Mouse (Mus musculus): ENCODE measurements around the gene Ahdc1. TPM values are rescaled to one million over a fixed set of nuclear protein-coding genes. Genes with fewer than 3 reads are reported as not detected.
"Not testable (repeated sequence)": the region's sequence is repeated elsewhere in the genome, so short reads cannot be mapped to it uniquely, and the experiment has no call there.

Gene Ahdc1
- total RNA-seq, 2 experiments from 2014 or later = 41.1 to 48.7 TPM

DNA sequence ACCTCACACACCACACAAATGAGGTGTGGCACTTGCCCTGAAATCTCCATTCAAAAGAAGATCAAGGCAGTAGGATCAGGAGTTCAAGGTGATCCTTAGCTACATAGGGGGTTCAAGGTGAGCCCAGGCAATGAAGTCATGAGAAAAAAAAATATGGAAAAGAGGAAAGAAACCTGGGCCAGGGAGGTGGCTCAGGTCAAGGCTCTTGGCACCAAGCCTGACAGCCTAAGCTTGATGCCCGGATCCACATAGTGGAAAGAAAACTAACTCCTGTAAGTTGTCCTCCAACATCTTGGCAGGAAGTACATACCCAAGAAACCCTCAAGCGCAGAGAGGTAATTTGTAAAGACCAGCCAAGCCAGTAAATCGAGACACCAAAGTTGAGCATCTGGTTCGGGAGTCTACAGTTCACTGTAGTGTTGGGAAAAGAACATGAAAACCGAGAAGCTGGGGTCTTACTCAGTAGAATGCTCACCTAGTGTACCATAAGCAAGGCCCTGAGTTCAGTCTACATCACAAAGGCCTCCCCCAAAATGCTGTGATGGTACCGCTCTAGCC, 71.2 kb downstream of the Ahdc1 start:
- DNase-seq = no peak

DNA sequence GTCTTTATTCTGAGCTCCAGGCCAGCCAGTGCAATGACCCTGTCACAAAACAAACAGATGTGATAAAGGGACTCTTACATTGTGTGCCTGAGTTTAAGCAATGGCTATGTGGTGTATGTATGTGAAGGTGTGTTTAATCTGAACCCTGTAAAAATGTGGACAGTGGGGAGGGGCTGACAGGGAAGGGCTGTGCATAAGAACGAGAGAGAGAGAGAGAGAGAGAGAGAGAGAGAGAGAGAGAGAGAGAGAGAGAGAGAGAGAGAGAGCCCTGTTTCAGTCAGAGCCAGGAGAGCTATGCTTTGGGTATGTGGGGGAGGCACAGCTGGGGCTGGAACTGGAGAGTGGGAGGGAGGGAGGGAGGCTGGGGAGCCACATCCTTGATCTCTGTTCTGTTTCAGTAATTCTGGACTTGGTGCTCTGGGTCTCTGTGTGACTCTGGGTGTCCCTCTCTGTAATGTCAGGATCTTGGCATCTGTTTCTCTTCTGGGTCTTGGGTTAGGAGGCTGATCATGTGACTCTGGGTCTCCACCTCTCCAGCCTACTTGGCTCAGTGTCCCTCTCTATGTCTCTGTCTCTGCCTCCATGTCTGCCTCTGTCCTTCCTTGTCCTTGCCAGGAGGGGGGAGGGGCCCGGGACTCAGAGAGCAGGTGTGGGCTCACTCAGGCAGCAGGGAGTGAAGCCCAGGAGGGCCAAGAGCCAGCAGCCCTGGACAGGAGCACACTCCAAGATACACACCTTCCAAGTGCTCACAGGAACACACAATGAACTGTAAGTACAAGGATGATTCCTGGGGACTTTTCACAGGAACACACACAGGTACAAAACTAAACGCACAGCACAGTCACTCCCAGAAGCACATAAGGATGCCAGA, 73.2 kb downstream of the Ahdc1 start:
- peak; percentile 81 for DNase-seq

DNA sequence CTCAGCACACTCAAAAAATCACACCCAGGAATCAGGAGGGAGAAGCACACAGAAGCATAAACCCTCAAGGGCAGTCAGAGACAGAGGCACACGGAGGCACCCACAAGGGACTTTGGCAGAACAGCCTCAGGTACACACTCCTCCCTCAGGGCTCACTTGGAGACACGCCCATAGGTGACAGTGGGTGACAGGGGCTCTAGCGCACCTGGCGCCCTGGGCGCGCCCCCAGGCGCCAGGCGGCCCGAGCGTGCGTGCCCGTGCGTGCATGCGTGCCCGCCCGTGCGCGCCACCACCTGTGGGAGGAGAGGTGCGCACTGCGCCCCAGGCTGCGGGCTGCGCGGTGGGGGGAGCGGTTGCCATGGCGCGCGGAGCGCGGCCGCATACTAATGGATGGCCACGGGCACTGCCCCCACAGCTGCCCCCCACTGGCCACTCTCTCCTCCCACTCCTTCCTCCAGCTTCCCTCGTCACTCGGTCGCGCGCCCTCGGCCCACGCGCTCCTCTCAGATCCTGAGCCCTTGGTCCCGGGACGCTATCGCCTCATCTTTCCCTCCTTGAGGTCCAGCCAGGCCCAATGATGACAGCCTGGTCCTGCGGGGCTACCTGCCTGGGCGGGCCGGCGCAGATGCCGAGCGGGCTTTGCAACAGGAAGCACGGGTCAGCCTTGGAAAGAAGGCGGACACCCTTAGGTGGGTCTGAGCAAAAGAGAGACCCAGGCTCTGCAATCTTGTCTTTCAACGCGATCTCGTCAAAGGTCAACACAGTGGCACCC, 74.1 kb downstream of the Ahdc1 start:
- DNase-seq = peak; percentile 62

DNA sequence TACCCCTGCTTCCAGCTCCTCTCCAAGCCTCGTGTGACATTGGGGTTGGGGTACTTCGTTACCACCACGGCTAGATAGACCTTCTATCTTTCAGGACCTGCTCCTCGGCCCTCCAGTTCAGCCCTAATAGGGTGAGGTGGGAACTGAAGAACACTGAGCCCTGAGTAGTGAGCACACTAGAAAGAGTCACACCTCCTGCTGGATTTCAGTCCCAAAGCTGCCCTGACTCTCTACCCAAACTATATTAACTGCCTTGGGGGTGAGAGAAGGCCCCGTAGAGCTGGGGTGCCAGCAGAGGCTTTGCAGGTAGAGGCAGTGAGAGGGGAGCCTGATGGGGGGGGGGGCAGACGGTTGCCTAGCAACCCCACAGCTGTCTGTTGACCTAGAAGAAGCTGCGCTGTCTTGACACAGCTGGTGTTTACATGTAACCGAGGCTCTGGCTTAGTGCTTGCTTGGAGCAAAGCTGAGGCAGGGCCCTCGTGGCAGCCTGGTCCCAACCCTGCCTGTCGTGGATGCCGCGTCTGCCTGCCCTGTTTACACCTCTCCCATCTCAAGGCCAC, 74.8 kb downstream of the Ahdc1 start:
- DNase-seq = no peak

DNA sequence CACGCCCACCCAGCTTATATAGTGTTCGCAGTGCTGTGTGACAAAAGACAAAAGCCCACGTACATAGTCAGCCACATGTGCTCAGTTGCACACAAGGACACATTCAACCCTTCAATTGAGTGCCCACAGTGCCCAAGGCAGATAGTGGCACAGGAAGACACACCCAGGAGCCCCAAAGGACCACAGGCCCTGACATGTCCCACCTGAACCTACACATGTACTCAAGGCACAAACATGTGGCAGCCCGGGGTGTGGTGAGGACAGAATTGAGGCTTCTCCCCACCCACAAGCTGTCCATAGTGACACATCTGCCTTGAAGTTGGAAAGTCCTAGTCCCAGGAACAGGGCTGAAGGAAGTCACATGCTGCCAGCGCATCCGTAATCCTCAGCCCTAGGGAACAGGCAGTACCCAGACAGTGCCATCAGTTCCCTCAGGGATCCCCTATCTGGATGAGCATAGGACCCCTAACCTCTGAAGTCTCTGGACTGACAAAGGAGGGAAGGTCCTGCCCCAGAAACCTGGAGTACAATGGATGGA, 76.2 kb downstream of the Ahdc1 start:
- DNase-seq = no peak

DNA sequence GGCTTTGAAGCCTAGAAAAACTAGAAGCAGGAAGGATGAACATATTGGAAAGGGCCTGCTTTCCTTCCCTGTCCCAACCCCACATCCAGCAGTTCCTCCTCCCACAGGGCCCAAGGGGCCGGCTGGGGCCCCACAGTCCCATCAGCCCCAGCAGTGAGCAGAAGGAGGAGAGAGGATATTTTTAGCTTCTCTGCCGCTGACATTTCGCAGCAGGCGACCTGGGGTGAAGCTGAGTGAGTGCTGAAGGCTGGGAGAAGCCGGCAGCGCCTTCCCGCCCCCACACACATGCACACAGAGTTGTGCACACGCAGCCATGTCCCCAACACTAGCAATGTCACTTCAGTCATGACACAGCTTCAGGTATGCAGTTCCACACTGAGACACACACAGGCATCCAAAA, 76.8 kb downstream of the Ahdc1 start:
- peak; percentile 82 for DNase-seq

DNA sequence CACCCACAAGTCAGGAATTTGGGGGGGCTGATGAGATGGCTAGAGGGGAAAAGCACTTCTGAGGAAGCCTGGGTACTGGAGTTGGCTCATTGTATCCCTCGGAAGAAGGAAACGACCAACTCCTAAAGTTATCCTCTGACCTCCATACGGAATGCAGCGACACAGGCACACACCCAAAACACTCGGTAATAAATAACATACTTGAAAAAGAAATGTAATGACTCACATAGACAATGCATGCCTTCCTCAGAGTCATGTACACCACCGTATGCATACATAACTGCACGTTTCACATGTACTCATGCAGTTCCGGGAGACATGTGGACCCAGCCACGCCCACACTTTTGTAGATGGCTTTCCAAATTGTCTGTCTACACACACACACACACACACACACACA, 78.3 kb downstream of the Ahdc1 start:
- DNase-seq = no peak

DNA sequence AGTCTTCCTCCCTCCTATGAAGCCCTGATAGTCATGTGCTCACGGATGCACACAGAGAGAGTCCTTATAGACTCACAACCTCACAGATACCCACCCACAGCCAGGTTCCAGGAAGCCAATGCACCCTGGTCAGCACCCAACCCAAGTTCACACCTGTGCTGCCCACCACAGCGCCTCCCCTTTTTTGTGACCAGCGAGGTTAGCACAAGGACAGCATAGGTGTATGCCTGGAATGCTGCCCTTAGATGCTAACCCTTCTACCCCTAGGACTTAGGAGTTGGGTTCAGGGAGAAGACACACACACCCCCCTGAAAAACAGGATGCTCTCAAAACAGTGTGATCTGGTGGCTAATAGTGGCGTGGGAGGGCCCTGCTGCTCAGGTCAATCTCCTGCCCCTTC, 78.7 kb downstream of the Ahdc1 start:
- no peak for DNase-seq

DNA sequence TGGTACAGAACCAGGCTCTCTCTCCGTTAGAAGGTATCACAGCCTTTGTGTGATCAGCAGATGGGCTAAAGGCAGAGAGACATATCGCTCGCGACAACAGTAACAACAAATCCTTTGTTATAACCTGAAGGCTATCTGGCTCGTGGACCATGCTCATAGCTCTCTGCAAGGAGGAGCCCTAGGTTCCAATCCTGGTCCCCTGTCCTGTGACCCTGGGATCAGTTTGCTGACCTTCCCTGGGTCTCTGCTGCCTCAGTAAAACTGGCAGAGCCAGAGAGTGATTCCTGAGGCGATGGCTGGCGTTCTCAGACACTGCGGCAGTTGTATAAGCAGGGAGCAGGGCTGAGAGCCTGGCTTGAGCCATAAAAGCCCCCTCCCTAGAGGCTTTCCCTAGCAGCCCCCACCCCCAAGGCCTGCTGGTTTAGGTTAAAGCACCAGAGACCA, 79.2 kb downstream of the Ahdc1 start:
- no peak for DNase-seq

DNA sequence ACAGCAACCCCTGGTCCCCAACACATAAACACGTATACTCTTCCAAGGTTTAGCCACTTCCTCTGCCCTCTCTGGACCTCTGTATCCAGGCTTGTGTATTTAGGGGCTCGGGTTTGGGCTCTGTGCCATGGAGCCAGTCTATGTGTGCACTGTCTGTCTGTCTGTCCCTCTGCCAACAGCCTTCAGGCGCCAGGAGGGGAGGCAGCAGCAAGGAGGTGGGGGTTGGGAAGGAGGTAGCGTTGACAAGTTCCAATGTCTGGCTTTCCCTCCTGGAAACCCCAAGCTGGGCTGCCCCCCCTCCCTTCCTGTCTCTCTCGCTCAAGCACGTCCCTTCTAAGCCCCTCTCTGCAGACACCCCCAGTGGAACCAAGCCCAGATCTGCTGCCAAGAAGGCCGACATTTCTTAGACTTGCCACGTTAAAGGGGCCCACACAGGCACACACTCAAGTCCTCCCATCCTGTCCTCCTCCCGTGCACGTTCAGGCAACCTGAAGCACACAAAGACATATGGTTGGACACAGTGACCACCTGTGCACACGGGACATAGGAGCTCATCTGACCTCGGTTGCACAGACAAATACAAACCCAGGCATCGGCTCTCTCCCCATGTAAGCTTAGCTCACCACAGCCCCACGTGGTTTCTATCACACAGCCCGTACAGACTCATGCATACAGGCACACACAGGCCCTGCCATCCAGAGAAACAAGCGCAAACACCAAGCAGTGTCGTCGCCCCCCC, 79.8 kb downstream of the Ahdc1 start:
- DNase-seq = peak; percentile 73

DNA sequence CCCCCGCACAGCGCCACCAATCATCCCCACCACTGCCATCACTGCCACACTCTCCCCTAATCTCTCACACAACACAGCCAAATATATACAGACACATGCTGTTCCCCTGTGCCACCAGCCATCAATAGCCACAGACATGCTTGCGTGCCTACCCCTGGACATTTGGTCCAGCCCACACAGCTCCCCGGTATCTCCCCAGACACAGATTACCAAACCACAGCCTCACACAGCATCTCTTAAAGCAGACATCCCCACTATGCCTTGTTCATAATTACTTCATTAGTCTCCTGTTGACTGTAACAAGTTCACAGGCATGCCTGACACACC, 80.4 kb downstream of the Ahdc1 start:
- DNase-seq = no peak

DNA sequence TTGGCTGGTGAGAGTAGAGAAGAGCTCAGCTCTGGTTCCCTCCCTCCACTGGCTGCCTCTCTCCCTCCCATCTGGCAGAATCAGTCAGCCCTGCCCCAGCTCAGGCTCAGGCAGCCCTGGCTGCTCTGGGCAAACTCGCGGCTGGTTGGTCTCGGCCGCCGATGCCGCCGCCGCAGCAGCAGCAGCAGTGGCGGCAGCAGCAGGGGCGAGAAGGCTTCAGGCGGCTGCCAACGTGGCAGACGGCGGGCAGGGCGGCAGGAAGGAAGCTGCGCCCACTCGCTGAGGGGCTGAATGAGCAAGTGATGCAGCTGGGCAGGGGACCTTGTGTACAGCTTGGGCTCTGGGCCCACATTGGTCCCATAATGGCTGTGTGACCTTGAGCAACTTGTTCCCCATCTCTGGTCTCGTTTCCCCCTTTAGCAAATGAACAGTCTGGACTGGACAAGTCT, 81.4 kb downstream of the Ahdc1 start:
- DNase-seq = peak; percentile 72

DNA sequence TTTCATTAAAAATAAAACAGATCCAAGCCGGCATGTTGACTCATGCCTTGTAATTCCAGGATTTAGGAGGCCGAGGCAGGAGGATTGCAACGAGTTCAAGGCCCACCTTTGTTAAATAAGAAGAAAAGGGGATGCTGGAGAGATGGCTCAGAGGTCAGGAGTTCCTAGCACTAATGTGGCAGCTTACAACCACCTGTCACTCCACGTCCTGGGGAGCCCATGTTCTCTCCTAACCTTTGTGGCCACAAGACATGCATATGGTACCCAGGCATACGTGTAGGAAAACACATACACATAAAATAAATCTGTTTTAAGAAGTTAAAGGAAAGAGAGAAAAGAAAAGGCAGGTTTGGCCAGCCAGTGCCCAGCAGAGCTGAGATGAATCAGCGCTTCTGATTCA, 82.0 kb downstream of the Ahdc1 start:
- DNase-seq = no peak

DNA sequence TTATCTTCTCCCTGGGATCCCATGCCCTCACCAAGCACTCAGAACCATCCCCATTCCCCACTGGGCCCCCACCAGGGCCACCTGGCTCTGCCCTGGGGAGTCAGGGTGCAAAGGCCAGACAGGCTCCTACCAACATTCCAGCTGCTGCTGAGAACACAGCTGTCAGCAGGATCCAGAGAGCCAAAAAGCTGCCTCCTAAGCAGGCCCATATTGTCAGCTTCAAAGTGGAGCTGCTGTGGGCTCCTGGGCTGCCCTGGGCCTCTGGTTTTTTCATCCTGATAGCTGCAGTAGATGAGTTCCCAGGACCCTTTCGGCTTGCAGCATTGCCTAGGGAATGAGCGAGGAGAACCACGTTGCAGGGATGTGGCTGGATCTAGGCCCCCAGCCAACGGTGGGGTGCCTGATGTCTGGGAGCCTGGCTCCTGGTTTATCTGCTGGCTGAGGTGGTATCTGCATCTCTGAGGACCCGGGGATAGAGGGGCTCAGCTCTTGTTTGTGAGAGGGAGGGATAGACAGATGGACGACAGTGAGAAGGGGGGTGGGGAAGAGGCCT, 82.5 kb downstream of the Ahdc1 start:
- no peak for DNase-seq

DNA sequence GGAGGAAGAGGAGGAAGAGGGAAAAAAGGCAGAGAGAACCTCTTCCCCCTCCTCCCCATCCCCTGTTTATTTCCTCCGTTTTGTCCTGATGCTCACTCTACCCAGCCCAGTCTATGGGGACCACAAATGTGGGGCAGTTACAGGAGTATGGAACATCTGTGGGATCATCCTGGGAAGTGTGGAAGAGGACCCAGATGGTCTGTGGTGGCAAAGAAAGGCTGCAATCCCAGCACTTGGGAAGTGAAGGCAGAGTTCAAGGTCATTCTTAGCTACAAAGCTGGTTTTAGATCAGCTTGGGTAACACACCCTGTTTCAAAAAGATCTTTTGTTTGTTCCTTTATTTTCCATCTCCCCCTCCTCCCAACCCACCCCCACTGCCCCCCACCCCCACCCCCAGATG, 83.2 kb downstream of the Ahdc1 start:
- DNase-seq = no peak

DNA sequence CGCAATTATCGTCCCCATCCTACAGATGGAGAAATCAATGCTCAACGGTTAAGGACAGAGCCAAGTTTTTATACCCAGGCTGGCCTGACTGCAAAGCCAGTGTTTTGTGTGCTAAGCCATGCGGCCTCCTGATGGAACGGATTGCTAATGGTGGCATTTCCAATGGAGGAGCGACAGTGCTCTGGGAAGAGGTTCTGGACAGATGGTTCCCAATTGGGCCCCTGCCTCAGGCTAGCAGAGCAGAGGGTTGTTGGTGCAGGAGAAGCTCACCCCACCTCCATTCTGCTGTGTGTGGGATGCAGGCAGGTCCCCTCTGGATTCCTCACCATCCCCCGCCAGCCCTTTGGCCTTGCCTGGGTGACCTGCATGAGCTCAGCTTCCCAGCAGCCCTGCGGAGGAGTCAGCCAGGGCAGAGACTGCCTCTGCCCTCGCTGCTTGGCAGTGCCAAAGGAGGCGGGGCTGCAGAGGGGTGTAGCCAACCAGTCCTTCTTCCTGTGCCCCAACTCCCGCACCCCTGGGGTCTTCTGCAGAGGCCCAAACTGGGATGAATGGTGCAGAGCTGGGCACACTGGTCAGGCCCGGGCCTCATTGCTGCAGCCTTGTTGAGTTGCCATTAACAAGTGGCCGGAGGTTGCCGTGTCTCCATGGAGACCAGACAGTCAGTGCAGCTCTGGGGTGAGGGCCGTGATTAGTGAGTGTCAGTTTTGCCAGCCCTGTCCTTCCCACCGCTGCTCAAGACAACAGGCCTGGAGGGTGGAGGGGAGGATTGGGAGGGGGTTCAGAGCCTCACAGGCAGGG, 84.1 kb downstream of the Ahdc1 start:
- DNase-seq = peak; percentile 77

DNA sequence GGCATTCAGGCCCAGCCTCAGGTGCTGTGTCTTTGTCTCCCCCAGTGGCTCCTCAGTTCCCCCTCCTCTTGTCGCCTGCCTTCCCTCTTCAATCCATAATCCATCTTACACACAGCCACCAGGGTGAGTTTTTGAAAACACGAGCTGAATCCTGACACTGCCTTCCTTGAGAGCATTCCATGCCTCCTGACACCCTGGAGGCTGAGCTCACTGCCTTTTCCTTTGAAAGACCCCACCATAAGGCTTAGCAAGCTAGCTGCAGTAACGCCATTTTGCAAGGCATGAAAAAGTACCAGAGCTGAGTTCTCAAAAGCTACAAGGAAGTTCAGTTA, 84.6 kb downstream of the Ahdc1 start:
- DNase-seq = not testable (repeated sequence)

DNA sequence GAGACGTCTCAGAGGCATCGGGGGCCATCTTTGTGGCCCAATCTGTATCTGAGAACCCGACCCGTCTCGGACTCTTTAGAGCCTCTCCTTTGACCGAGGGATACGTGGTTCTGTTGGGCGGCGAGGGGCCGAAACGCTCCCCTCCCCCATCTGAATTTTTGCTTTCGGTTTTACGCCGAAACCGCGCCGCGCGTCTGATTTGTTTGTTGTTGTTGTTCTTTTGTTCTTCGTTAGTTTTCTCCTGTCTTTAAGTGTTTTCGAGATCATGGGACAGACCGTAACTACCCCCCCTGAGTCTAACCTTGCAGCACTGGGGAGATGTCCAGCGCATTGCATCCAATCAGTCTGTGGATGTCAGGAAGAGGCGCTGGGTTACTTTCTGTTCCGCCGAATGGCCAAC, 85.6 kb downstream of the Ahdc1 start:
- not testable (repeated sequence) for DNase-seq

DNA sequence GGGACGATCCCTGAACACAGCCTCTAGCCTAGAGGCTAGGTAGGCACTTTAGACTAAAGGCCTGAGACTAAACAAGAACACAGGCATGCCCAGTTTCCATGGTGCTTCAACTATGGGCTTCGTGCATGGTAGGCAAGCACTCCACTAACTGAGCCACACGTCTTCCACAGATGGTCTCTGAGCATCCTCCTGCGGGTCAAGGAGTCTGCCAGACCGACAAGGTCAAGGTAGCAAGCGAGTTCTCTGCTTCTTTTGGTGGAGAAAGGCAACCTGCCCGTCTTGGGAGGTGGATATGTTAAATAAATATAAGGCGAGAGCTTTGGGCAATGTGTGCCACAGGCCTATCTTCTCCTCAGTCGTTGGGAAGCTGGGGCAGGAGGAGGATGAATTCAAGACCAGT, 90.7 kb downstream of the Ahdc1 start:
- no peak for DNase-seq

DNA sequence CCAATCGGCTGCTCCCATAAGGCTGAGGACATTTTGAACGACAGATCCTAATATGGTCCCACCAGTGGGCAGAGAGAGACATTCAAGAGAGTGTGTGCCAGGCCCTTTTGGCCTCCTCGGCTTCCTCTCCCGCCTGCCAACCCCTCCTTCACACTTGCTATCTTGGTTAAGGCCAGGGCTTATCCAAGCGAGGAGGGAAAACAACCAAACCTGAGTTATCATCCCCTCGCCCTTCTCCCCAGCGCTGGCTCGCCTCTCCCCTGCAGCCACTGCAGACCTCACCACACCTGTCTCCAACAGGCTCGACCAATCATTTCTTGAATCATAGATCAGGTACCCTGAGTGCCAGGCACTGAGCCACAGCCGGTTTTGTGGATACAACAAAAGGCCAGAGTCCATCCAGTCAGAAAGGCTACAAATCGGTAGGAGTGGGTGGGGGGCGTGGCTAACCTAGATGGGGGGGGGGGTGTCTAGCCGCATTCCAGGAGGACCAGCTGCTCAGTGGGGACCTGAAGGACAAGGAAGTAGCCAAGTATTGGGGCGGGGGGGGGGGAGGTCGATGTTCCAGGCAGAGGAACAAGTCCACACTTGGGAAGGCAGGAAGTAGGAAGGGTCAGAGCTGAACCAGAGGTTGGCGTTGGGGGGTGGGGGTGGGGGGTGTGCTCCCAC, 92.6 kb downstream of the Ahdc1 start:
- no peak for DNase-seq

DNA sequence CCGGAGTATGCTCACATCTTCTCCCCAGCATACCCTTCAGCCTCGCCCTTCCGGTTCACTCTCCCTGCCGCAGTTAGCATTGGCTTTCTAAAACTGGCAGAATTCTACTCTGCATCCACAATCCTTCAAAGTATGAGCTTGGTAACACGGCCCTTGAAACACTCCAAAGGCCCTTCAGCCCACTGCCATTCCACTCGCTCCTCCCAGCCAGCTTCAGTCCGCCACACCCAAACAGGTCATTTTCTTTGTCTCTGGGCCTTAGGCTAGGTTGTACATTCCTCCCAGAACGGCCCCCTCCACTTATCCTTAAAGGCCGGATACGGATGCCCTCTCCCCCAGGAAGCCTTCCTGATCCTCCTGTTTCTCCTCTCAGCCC, 93.1 kb downstream of the Ahdc1 start:
- peak; percentile 34 for DNase-seq

Data from heart, postnatal 4 days (tissue).